Mouse (Mus musculus) neural tube, embryonic 13.5 days (tissue): ENCODE measurements around the gene Asb1. TPM values are rescaled to one million over a fixed set of nuclear protein-coding genes. Genes with fewer than 3 reads are reported as not detected.

Experiments used
- ATAC-seq: fragments of 200-750 bp; cut with Nextera tagmentation; 2 replicates; pipeline ENCODE4 v1.8.0; 2017; ENCODE audit warnings: low read depth, mild to moderate bottlenecking, moderate TSS enrichment, moderate library complexity
- H3K27ac ChIP-seq: fragments of 300-500 bp; sonication (generic); replicated peaks from 2 replicates; pipeline ENCODE4 v1.5.1; 2015; ENCODE audit warnings: moderate library complexity, mild to moderate bottlenecking, inconsistent platforms
- H3K27me3 ChIP-seq: fragments of 300-500 bp; sonication (generic); 2 replicates; pipeline ENCODE4 v1.6.1; 2015; ENCODE audit warnings: mild to moderate bottlenecking, inconsistent platforms
- H3K36me3 ChIP-seq: fragments of 300-500 bp; sonication (generic); 2 replicates; pipeline ENCODE4 v1.6.1; 2015; ENCODE audit warnings: mild to moderate bottlenecking, inconsistent platforms
- H3K4me1 ChIP-seq: fragments of 300-500 bp; sonication (generic); replicated peaks from 2 replicates; pipeline ENCODE4 v1.6.1; 2015; ENCODE audit warnings: inconsistent platforms
- H3K4me2 ChIP-seq: fragments of 300-500 bp; sonication (generic); 2 replicates; pipeline ENCODE4 v1.6.1; 2015; ENCODE audit warnings: inconsistent platforms, mild to moderate bottlenecking, moderate library complexity
- H3K4me3 ChIP-seq: fragments of 300-500 bp; sonication (generic); 2 replicates; pipeline ENCODE4 v1.5.1; 2015; ENCODE audit warnings: mild to moderate bottlenecking, inconsistent platforms
- H3K9ac ChIP-seq: fragments of 300-500 bp; sonication (generic); 2 replicates; pipeline ENCODE4 v1.6.1; 2015; ENCODE audit warnings: moderate library complexity, mild to moderate bottlenecking, inconsistent platforms
- H3K9me3 ChIP-seq: fragments of 300-500 bp; sonication (generic); 2 replicates; pipeline ENCODE4 v1.6.1; 2016; ENCODE audit warnings: inconsistent platforms
- WGBS: fragments of 180-500 bp; shearing (Covaris S2); methylation state at CpG from one replicate; pipeline ENCODE4 v1.1.7; 2015; 5-methylcytosine and 5-hydroxymethylcytosine counted together
- polyA plus RNA-seq: library from polyadenylated mRNA; unstranded; fragments of >200 nt; fragmentation: Nextera tagmentation; extraction: Ambion mirVana; gene quantifications from 2 replicates; pipeline ENCODE4 v1.2.1, GENCODE M21; 2015

Asb1 gene
- polyA plus RNA-seq, 1 experiment from 2014 or later, result 13.6 TPM

DNA sequence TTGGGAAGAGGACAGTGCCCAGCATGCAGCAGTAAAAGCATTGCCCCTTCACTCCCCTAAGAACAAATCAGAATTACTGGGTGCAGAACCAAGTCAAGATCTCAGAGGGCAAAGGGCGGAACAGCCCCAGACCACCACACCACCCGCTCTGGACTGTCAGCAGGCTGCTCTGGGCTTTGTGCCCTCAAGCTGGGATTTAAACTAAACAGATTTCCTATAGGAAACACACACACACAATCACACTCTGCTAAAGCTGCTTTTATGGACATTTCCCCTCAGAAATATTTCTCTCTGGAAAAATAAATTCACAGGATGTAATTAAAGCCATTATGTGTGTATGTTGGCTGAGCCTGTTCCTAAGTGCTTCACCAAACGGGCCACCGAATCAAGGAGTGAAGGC, 8.1 kb upstream of the Asb1 start:
- ATAC-seq, result no peak
- H3K36me3 ChIP-seq, result peaks cover 30% of the 10 kb centered on the region
- WGBS, result 80% methylated on average over 4 of the region's 4 CpGs
- no peaks in the 10 kb centered on the region for H3K9me3 ChIP-seq
- H3K9ac ChIP-seq, result no peak overlapping the region
- no peak overlapping the region for H3K4me2 ChIP-seq
- H3K27me3 ChIP-seq, result peaks cover 6% of the 10 kb centered on the region; the same call in 1 of the 2 replicates
- H3K27ac ChIP-seq, result no peak overlapping the region
- no peaks in the 10 kb centered on the region for H3K4me1 ChIP-seq
- no peak overlapping the region for H3K4me3 ChIP-seq

GRCm38 (mm10) chr1:91532892-91533291, 7.5 kb upstream of the Asb1 start:
- ATAC-seq, result no peak
- WGBS, result 84% methylated on average over 5 of the region's 5 CpGs
- Histone ChIP-seq H3K4me2 (no peak overlapping the region), H3K4me3 (no peak overlapping the region), H3K4me1 (no peaks in the 10 kb centered on the region), H3K9me3 (no peaks in the 10 kb centered on the region), H3K27ac (no peak overlapping the region), H3K9ac (no peak overlapping the region), H3K27me3 (peaks cover 12% of the 10 kb centered on the region), H3K36me3 (peaks cover 24% of the 10 kb centered on the region)

- Histone ChIP-seq H3K27me3 (peaks cover 18% of the 10 kb centered on the region), H3K4me1 (no peaks in the 10 kb centered on the region), H3K4me3 (no peak overlapping the region), H3K9ac (no peak overlapping the region), H3K9me3 (no peaks in the 10 kb centered on the region), H3K36me3 (peaks cover 18% of the 10 kb centered on the region; the same call in 1 of the 2 replicates), H3K4me2 (no peak overlapping the region), H3K27ac (no peak overlapping the region)
- 62% methylated on average over 2 of the region's 2 CpGs for WGBS
- ATAC-seq, result no peak
Observed at GRCm38 (mm10) chr1:91533483-91533882, 6.9 kb upstream of the Asb1 start.

DNA sequence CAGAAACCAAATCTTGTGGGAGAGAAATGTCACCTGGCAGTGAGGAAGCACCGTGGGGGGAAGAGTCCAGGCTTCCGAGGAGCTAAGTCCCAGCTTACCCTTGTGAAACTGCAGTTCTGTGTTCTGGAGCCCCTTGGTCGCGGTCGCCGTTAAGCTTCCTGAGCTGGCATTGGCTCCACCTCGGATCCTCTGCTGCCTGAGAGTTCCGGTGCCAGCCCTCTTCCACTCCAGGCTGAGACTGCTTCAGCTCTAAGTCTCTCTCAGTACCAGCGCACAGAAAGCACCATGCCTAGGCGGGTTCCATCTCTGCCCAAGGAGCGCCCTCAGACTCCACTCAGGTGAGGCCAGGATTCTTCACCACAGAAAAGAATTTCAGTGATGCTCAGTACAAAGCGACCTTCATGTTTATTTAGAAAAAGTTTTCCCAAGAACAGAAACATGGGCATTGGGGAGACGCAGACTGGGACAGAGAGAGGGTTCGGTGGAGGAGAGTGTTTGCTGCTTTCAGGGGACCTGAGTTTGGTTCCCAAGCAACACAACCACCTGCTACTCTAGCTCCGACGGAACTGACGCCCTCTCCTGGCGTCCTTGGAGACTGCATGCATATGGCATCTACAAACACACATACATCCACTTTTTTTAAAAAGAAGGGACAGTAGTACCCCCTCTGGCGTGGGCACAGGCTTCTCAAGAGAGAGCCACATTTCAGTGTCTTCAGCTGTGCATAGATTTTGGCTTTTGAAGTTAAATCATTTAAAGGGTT, 6.2 kb upstream of the Asb1 start:
- Histone ChIP-seq H3K36me3 (0 out of 2 replicates have a peak, but pooled peaks cover 14% of the 10 kb centered on the region), H3K27me3 (peaks cover 24% of the 10 kb centered on the region), H3K4me3 (no peak overlapping the region), H3K27ac (no peak overlapping the region), H3K4me2 (no peak overlapping the region), H3K9me3 (no peaks in the 10 kb centered on the region), H3K4me1 (no peaks in the 10 kb centered on the region), H3K9ac (no peak overlapping the region)
- no peak; the same call in 1 of the 2 replicates for ATAC-seq
- 86% methylated on average over 19 of the region's 19 CpGs for WGBS

GRCm38 (mm10) chr1:91537786-91538569, 2.4 kb upstream of the Asb1 start:
- Histone ChIP-seq H3K9ac (no peak overlapping the region), H3K4me1 (peaks cover 23% of the 10 kb centered on the region), H3K27ac (no peak overlapping the region), H3K4me2 (no peak overlapping the region), H3K4me3 (no peak overlapping the region), H3K36me3 (0 out of 2 replicates have a peak, but pooled peaks cover 5% of the 10 kb centered on the region), H3K9me3 (no peaks in the 10 kb centered on the region), H3K27me3 (peaks cover 31% of the 10 kb centered on the region)
- no peak for ATAC-seq
- 33% methylated on average over 22 of the region's 22 CpGs for WGBS

GRCm38 (mm10) chr1:91538570-91538929, 1.8 kb upstream of the Asb1 start:
- H3K9ac ChIP-seq, result no peak overlapping the region
- H3K4me2 ChIP-seq, result no peak overlapping the region
- peaks cover 31% of the 10 kb centered on the region for H3K27me3 ChIP-seq
- H3K4me3 ChIP-seq, result no peak overlapping the region
- 65% methylated on average over 1 of the region's 1 CpGs for WGBS
- H3K27ac ChIP-seq, result no peak overlapping the region
- peaks cover 23% of the 10 kb centered on the region for H3K4me1 ChIP-seq
- no peaks in the 10 kb centered on the region for H3K36me3 ChIP-seq
- no peak for ATAC-seq
- H3K9me3 ChIP-seq, result no peaks in the 10 kb centered on the region

GRCm38 (mm10) chr1:91539246-91539645, 1.1 kb upstream of the Asb1 start:
- ATAC-seq, result no peak
- Histone ChIP-seq H3K36me3 (peaks cover 4% of the 10 kb centered on the region), H3K4me3 (peak overlapping the region; percentile 88), H3K4me1 (peaks cover 23% of the 10 kb centered on the region), H3K9ac (peak overlapping the region; percentile 92; the same call in 1 of the 2 replicates), H3K4me2 (peak overlapping the region; percentile 98), H3K27me3 (peaks cover 31% of the 10 kb centered on the region), H3K27ac (no peak overlapping the region), H3K9me3 (no peaks in the 10 kb centered on the region)
- 41% methylated on average over 6 of the region's 6 CpGs for WGBS

DNA sequence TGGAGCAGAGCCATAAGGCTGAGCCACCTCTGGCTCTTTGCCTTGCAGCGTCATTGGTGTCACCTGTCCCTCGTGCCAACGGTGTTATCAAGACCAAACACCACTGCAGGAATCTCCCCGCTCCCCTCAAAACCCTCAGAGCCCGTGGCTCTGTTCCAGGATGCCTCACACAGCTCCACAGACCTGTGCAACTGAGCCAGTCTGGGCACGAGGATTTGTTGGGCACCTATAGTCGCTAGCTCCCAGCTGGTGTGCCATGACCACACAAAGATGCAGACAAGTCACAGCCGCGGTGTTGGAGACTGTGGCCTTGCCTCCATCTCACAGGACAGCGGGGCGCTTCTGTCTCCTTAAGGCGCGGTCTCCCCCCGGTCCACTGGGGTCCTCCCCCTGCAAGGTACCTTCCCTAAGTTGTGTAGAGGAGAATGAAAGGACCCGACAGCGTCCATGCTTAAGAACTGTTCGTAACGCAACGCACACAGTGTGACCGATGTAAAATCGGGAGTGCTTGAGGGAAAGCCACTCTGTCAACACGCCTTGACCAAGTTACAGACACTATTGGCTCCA, 557 bp upstream of the Asb1 start:
- H3K27ac ChIP-seq, result peak overlapping the region; percentile 14; the same call in 1 of the 2 replicates
- H3K4me2 ChIP-seq, result peak overlapping the region; percentile 98
- no peaks in the 10 kb centered on the region for H3K9me3 ChIP-seq
- ATAC-seq, result peak; percentile 55
- WGBS, result 4% methylated on average over 22 of the region's 22 CpGs
- peak overlapping the region; percentile 88 for H3K4me3 ChIP-seq
- peak overlapping the region; percentile 92 for H3K9ac ChIP-seq
- H3K27me3 ChIP-seq, result peaks cover 31% of the 10 kb centered on the region
- H3K36me3 ChIP-seq, result peaks cover 9% of the 10 kb centered on the region
- peaks cover 23% of the 10 kb centered on the region for H3K4me1 ChIP-seq

DNA sequence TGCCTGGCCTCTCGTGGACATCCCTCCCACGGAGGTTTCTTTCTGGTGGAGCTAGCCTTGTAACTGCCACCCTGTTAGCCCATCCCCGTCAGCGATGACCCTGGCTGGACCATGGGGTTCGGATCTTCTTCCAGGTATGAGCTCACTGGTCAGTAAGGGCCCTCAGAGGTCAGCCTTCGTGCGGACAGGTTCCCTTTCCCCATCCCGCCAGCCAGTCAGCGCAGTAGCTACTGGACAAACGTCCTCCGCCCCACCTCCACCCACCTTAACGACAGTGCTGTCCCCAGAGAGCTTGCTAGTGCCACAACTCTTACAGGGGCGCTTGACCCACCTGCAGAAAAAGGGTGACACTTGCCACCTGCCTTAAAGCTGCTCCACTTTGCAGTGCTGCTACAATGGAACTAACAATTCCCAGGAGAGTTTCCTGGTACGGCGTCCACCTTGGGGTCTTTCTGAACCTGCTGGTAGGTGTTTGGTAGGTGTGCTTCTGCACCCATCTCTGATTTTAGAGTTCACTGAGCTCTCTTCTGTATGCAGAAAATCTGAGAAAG, 773 bp downstream of the Asb1 start:
- H3K4me1 ChIP-seq, result peaks cover 23% of the 10 kb centered on the region
- WGBS, result 13% methylated on average over 15 of the region's 15 CpGs
- H3K27ac ChIP-seq, result peak overlapping the region; percentile 68
- peaks cover 17% of the 10 kb centered on the region for H3K36me3 ChIP-seq
- H3K4me3 ChIP-seq, result peak overlapping the region; percentile 88
- peaks cover 30% of the 10 kb centered on the region for H3K27me3 ChIP-seq
- H3K4me2 ChIP-seq, result peak overlapping the region; percentile 98
- peak overlapping the region; percentile 92 for H3K9ac ChIP-seq
- no peaks in the 10 kb centered on the region for H3K9me3 ChIP-seq
- ATAC-seq, result no peak

DNA sequence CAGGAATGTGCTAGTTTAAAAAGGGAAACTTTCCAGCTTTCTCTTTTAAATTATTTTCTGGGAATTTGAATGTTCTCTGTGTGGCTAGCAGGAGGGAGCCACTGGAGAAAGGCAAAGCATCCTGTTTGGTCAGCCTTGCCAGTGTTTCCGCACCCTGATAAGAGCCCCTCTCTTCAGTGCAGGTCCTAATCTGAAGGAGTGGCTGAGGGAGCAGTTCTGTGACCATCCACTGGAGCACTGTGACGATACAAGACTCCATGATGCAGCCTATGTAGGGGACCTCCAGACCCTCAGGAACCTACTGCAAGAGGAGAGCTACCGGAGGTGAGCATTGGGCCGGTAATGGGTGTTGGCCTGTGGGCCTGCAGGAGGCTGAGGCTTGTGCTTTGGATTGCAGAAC, 3.6 kb downstream of the Asb1 start:
- Histone ChIP-seq H3K27me3 (peaks cover 9% of the 10 kb centered on the region; the same call in 1 of the 2 replicates), H3K4me2 (no peak overlapping the region), H3K4me3 (no peak overlapping the region), H3K9me3 (no peaks in the 10 kb centered on the region), H3K36me3 (peaks cover 44% of the 10 kb centered on the region), H3K9ac (no peak overlapping the region), H3K27ac (no peak overlapping the region), H3K4me1 (peaks cover 27% of the 10 kb centered on the region)
- ATAC-seq, result no peak
- WGBS, result 91% methylated on average over 4 of the region's 4 CpGs

GRCm38 (mm10) chr1:91545226-91545625, 4.9 kb downstream of the Asb1 start:
- peaks cover 47% of the 10 kb centered on the region for H3K36me3 ChIP-seq
- no peak overlapping the region for H3K4me2 ChIP-seq
- WGBS, result 89% methylated on average over 1 of the region's 1 CpGs
- H3K4me3 ChIP-seq, result no peak overlapping the region
- H3K27me3 ChIP-seq, result no peaks in the 10 kb centered on the region
- H3K4me1 ChIP-seq, result peaks cover 21% of the 10 kb centered on the region
- H3K9ac ChIP-seq, result no peak overlapping the region
- H3K9me3 ChIP-seq, result no peaks in the 10 kb centered on the region
- H3K27ac ChIP-seq, result no peak overlapping the region
- no peak for ATAC-seq

- H3K9ac ChIP-seq, result no peak overlapping the region
- H3K4me3 ChIP-seq, result no peak overlapping the region
- 48% methylated on average over 5 of the region's 5 CpGs for WGBS
- 0 out of 2 replicates have a peak, but pooled peaks cover 4% of the 10 kb centered on the region for H3K4me1 ChIP-seq
- H3K27ac ChIP-seq, result no peak overlapping the region
- no peak for ATAC-seq
- H3K27me3 ChIP-seq, result no peaks in the 10 kb centered on the region
- H3K36me3 ChIP-seq, result peaks cover 54% of the 10 kb centered on the region
- no peaks in the 10 kb centered on the region for H3K9me3 ChIP-seq
- H3K4me2 ChIP-seq, result no peak overlapping the region
Observed at GRCm38 (mm10) chr1:91547567-91547966, 7.2 kb downstream of the Asb1 start.
